In the genomic region with DNA sequence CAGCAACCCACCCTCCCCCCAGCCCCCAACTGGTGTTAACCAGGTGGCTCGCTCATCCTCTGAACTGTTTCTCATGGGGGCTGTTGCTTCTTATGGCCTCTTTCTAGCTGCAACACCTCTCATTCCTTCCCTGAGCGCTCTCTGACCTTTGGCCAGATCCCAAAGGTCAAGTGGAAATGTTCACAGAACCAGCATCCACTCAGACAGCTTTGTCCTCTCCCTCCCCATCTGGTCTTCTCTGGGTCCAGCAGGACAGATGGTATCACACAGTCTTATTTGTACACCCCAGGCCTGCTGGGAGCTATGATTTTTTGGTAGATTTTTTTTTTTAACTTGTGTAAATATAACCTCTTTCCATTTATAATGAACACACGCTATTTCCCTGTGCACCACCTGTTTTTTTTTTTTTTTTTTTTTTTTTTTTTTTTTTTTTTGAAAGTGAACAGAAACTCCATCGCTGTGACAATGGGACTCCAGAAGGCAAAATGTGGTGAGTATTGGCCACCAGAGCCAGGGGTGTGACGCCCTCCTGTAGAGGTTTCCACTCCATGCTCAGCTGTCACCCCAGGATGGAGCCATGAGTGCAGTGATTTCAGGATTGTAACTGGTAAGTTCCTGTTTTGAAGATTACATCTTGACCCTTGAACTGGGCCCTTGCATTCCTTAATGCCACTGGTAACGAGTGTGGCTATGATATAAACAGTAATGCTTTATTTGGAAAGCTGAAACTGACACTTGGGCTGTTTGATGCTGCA, we compare ENCODE assay signal across 16 mouse cellular contexts. TPM values are rescaled to one million over a fixed set of nuclear protein-coding genes. Genes with fewer than 3 reads are reported as not detected.
A peak's percentile ranks its signal among the peaks of the same experiment; 100 is the strongest.
DNase-seq lines count a peak whose midpoint lies in the region; ATAC-seq and TF ChIP-seq lines count a peak whose summit lies in the region.
"Had no signal": no experiment of that assay in that cellular context is flagged by ENCODE, and none has a peak within 500 bp of the region (broad histone marks: within the 10 kb centered on the region; RNA-seq: fewer than 3 reads in every experiment).

No protein-coding gene starts in this region.

- TF ChIP-seq POLR2A in liver, adult 2 months (IDR thresholded peaks at IDR 0.05; ENCODE audit: extremely low read depth, insufficient read depth, low read length) = no peak

- no peaks in the 10 kb centered on the region for H3K9me3 ChIP-seq in hindbrain, postnatal 0 days (ENCODE audit: low read length)
- H3K9me3 ChIP-seq in hindbrain, embryonic 16.5 days (ENCODE audit: control insufficient read depth, low read length) = no peaks in the 10 kb centered on the region
- no peaks in the 10 kb centered on the region for H3K9me3 ChIP-seq in liver, embryonic 12.5 days (replicated peaks)
- H3K9me3 ChIP-seq in hindbrain, embryonic 10.5 days = peaks cover 8% of the 10 kb centered on the region; the same call in 1 of the 2 replicates

- H3K4me3 ChIP-seq in hindbrain, postnatal 0 days (ENCODE audit: low read length) = no peak overlapping the region
- no peak overlapping the region for H3K4me3 ChIP-seq in hindbrain, embryonic 16.5 days (ENCODE audit: low read length)
- no peak overlapping the region for H3K4me3 ChIP-seq in liver, adult 2 months (ENCODE audit: insufficient read depth, low read depth, low read length)
- no peak overlapping the region for H3K4me3 ChIP-seq in liver, embryonic 12.5 days
- H3K4me3 ChIP-seq in hindbrain, embryonic 10.5 days = no peak overlapping the region
- H3K4me3 ChIP-seq: heart, adult 2 months; hindbrain, embryonic 12.5 days had no signal

- H3K36me3 ChIP-seq in hindbrain, postnatal 0 days (ENCODE audit: insufficient read depth, low read length) = no peaks in the 10 kb centered on the region
- H3K36me3 ChIP-seq in hindbrain, embryonic 16.5 days (ENCODE audit: control insufficient read depth, insufficient read depth, low read length) = no peaks in the 10 kb centered on the region
- H3K36me3 ChIP-seq in liver, adult 2 months (ENCODE audit: control insufficient read depth, insufficient read depth, low read length) = no peaks in the 10 kb centered on the region
- H3K36me3 ChIP-seq in liver, embryonic 12.5 days = no peaks in the 10 kb centered on the region
- no peaks in the 10 kb centered on the region for H3K36me3 ChIP-seq in hindbrain, embryonic 10.5 days
- H3K36me3 ChIP-seq: hindbrain, embryonic 12.5 days had no signal

- whole genome bisulfite sequencing in hindbrain, postnatal 0 days = 70% methylated on average over 6 of the region's 6 CpGs
- 78% methylated on average over 6 of the region's 6 CpGs for WGBS in hindbrain, embryonic 16.5 days
- WGBS in liver, adult 2 months = 68% methylated on average over 6 of the region's 6 CpGs
- 64% methylated on average over 6 of the region's 6 CpGs for WGBS in liver, embryonic 12.5 days (ENCODE audit: insufficient replicate concordance)
- WGBS in hindbrain, embryonic 10.5 days = 82% methylated on average over 6 of the region's 6 CpGs

- no peak for TF ChIP-seq CTCF in hindbrain, postnatal 0 days (IDR thresholded peaks at IDR 0.05; ENCODE audit: low read depth)
- TF ChIP-seq CTCF in liver, adult 2 months (IDR thresholded peaks at IDR 0.05; ENCODE audit: low read depth, low read length) = no peak

- 0 out of 2 replicates have a peak, but pooled peaks cover 4% of the 10 kb centered on the region for H3K4me1 ChIP-seq in hindbrain, postnatal 0 days (ENCODE audit: insufficient read depth, low read length)
- H3K4me1 ChIP-seq in hindbrain, embryonic 16.5 days (ENCODE audit: control insufficient read depth, insufficient read depth, low read depth, low read length) = peaks cover 8% of the 10 kb centered on the region
- H3K4me1 ChIP-seq in liver, adult 2 months (ENCODE audit: control insufficient read depth, insufficient read depth, low read length) = no peaks in the 10 kb centered on the region
- 0 out of 2 replicates have a peak, but pooled peaks cover 7% of the 10 kb centered on the region for H3K4me1 ChIP-seq in liver, embryonic 12.5 days
- H3K4me1 ChIP-seq in hindbrain, embryonic 10.5 days (replicated peaks) = peaks cover 26% of the 10 kb centered on the region

- peak; percentile 42 for DNase-seq in hindbrain, postnatal 0 days (ENCODE audit: low spot score)
- DNase-seq in liver, adult 2 months (ENCODE audit: extremely low read depth, low read depth, low spot score) = peak; percentile 20
- DNase-seq in cerebellum, adult 8-10 months = peak; percentile 24
- DNase-seq in telencephalon, adult 2 months (ENCODE audit: low read depth, low spot score) = peak; percentile 32
- DNase-seq in hindbrain, embryonic 10.5 days (ENCODE audit: low spot score) = no peak
- DNase-seq in spleen, adult 18-20 months = no peak
- DNase-seq: gastrocnemius, postnatal 10 days; heart, adult 2 months; thymus, postnatal 36 days had no signal

- ATAC-seq in hindbrain, postnatal 0 days = no peak
- no peak for ATAC-seq in hindbrain, embryonic 16.5 days
- ATAC-seq in liver, embryonic 12.5 days = no peak
- ATAC-seq: forebrain, embryonic 14.5 days had no signal

- H3K27me3 ChIP-seq in hindbrain, postnatal 0 days (ENCODE audit: insufficient read depth, low read length) = no peaks in the 10 kb centered on the region
- H3K27me3 ChIP-seq in hindbrain, embryonic 16.5 days (replicated peaks; ENCODE audit: control insufficient read depth, insufficient read depth, low read length) = no peaks in the 10 kb centered on the region
- H3K27me3 ChIP-seq in liver, adult 2 months (ENCODE audit: control insufficient read depth, insufficient read depth, low read length) = no peaks in the 10 kb centered on the region
- H3K27me3 ChIP-seq in liver, embryonic 12.5 days (replicated peaks) = no peaks in the 10 kb centered on the region
- no peaks in the 10 kb centered on the region for H3K27me3 ChIP-seq in hindbrain, embryonic 10.5 days (ENCODE audit: insufficient read depth, poor library complexity, severe bottlenecking)
- H3K27me3 ChIP-seq: hindbrain, embryonic 12.5 days had no signal

- H3K4me2 ChIP-seq in hindbrain, postnatal 0 days (ENCODE audit: low read depth, low read length) = no peak overlapping the region
- no peak overlapping the region for H3K4me2 ChIP-seq in hindbrain, embryonic 16.5 days (ENCODE audit: low read length)
- no peak overlapping the region for H3K4me2 ChIP-seq in liver, embryonic 12.5 days
- H3K4me2 ChIP-seq: hindbrain, embryonic 12.5 days had no signal

- H3K79me2 ChIP-seq in liver, adult 2 months (ENCODE audit: control insufficient read depth, insufficient read depth, low read length) = no peaks in the 10 kb centered on the region

- no peak overlapping the region for H3K9ac ChIP-seq in hindbrain, postnatal 0 days (replicated peaks; ENCODE audit: low read length)
- H3K9ac ChIP-seq in hindbrain, embryonic 16.5 days (ENCODE audit: low read depth, low read length) = no peak overlapping the region
- H3K9ac ChIP-seq in liver, adult 2 months (ENCODE audit: low read depth, low read length) = no peak overlapping the region
- H3K9ac ChIP-seq in liver, embryonic 12.5 days = no peak overlapping the region
- H3K9ac ChIP-seq: hindbrain, embryonic 12.5 days; liver, embryonic 14.5 days had no signal

- H3K27ac ChIP-seq in hindbrain, postnatal 0 days = no peak overlapping the region
- H3K27ac ChIP-seq in hindbrain, embryonic 16.5 days (ENCODE audit: low read depth, low read length) = no peak overlapping the region
- no peak overlapping the region for H3K27ac ChIP-seq in liver, adult 2 months (replicated peaks; ENCODE audit: insufficient read depth, low read depth, low read length)
- H3K27ac ChIP-seq in liver, embryonic 12.5 days = no peak overlapping the region
- no peak overlapping the region for H3K27ac ChIP-seq in hindbrain, embryonic 10.5 days
- H3K27ac ChIP-seq: heart, adult 2 months; hindbrain, embryonic 12.5 days; liver, embryonic 14.5 days had no signal

RNA-seq across cellular contexts. Expression of gene Gm28729, which starts 22.0 kb away (rescaled TPM):
- total RNA-seq in hindbrain, postnatal 0 days (2014; rRNA removed) = 0.47 TPM in 1 of 2 replicates, not detected in the other
- polyA plus RNA-seq in hindbrain, postnatal 0 days (2015; fragmentation: Nextera tagmentation; extraction: Ambion mirVana) = 0.25 and 0.26 TPM in 2 replicates
- 0.33 and 0.36 TPM in 2 replicates for polyA plus RNA-seq in hindbrain, embryonic 16.5 days (2015; fragmentation: Nextera tagmentation; extraction: Ambion mirVana)
- not detected in 2 replicates for total RNA-seq in liver, adult 2 months (2014; rRNA removed)
- polyA plus RNA-seq in liver, adult 2 months (2012; rRNA removed) = not detected in 2 replicates
- not detected in 2 replicates for polyA plus RNA-seq in liver, embryonic 12.5 days (2016; fragmentation: Nextera tagmentation; extraction: Ambion mirVana)
- 0.07 and 0.37 TPM in 2 replicates for polyA plus RNA-seq in hindbrain, embryonic 10.5 days (2016; fragmentation: Nextera tagmentation; extraction: Ambion mirVana)
- total RNA-seq: heart, adult 2 months; neutrophil, adult 5-6 weeks had no signal
- polyA plus RNA-seq: heart, adult 2 months; heart, embryonic 16.5 days had no signal

RNA-seq across cellular contexts. Expression of gene Rnf7, which starts 24.6 kb away (rescaled TPM):
- 273 and 312 TPM in 2 replicates for total RNA-seq in hindbrain, postnatal 0 days (2014; rRNA removed)
- 231 and 241 TPM in 2 replicates for polyA plus RNA-seq in hindbrain, postnatal 0 days (2015; fragmentation: Nextera tagmentation; extraction: Ambion mirVana)
- polyA plus RNA-seq in hindbrain, embryonic 16.5 days (2015; fragmentation: Nextera tagmentation; extraction: Ambion mirVana) = 209 TPM in 2 replicates
- 65.5 and 79.4 TPM in 2 replicates for total RNA-seq in liver, adult 2 months (2014; rRNA removed)
- polyA plus RNA-seq in liver, adult 2 months (2012; rRNA removed) = 63.4 and 90.8 TPM in 2 replicates
- 104 and 110 TPM in 2 replicates for polyA plus RNA-seq in liver, embryonic 12.5 days (2016; fragmentation: Nextera tagmentation; extraction: Ambion mirVana)
- polyA plus RNA-seq in hindbrain, embryonic 10.5 days (2016; fragmentation: Nextera tagmentation; extraction: Ambion mirVana) = 269 and 272 TPM in 2 replicates

Comparison
In these comparisons a context has a peak if more than half of its experiments do, and no peak if none do; other contexts are left out.
1. DNase-seq: peak in hindbrain, postnatal 0 days (single experiment), liver, adult 2 months (single experiment), cerebellum, adult 8-10 months (single experiment) and telencephalon, adult 2 months (single experiment); none in hindbrain, embryonic 10.5 days (single experiment) and spleen, adult 18-20 months (0 of 2).